Mouse (Mus musculus): ENCODE measurements around the gene 4930518I15Rik. TPM values are rescaled to one million over a fixed set of nuclear protein-coding genes. Genes with fewer than 3 reads are reported as not detected.
A peak's percentile ranks its signal among the peaks of the same experiment; 100 is the strongest.
"Not testable (repeated sequence)": the region's sequence is repeated elsewhere in the genome, so short reads cannot be mapped to it uniquely, and the experiment has no call there.

Gene 4930518I15Rik
- total RNA-seq, 4 experiments from 2014 or later: 2.6 to 6.2 (median 4.0) TPM

- DNase-seq: no peak
These were observed 17.2 kb upstream of the 4930518I15Rik start for GRCm38 (mm10) chr2:156874760-156875510.

GRCm38 (mm10) chr2:156874047-156874759 lies 16.5 kb upstream of the 4930518I15Rik start:
- DNase-seq: no peak

GRCm38 (mm10) chr2:156873629-156874028 lies 15.9 kb upstream of the 4930518I15Rik start:
- no peak for DNase-seq

- DNase-seq: peak; percentile 44
These were observed 12.8 kb upstream of the 4930518I15Rik start for GRCm38 (mm10) chr2:156870519-156870918.

- DNase-seq: no peak
These were observed 11.8 kb upstream of the 4930518I15Rik start for GRCm38 (mm10) chr2:156869554-156869953.

- DNase-seq: peak; percentile 26
These were observed 11.2 kb upstream of the 4930518I15Rik start for GRCm38 (mm10) chr2:156868994-156869393.

- DNase-seq: peak; percentile 12
These were observed 6.7 kb upstream of the 4930518I15Rik start for GRCm38 (mm10) chr2:156864481-156864880.

- DNase-seq: peak; percentile 85
These were observed 5.9 kb upstream of the 4930518I15Rik start for GRCm38 (mm10) chr2:156863487-156864160.

- DNase-seq: peak; percentile 97
These were observed 5.2 kb upstream of the 4930518I15Rik start, which contains the start of gene Rab5if for GRCm38 (mm10) chr2:156862772-156863486. Gene Rab5if (plus strand): TSS chr2:156863128.

- DNase-seq: peak; percentile 32
These were observed 4.4 kb upstream of the 4930518I15Rik start for GRCm38 (mm10) chr2:156862041-156862717.

- DNase-seq: no peak
These were observed 925 bp upstream of the 4930518I15Rik start for GRCm38 (mm10) chr2:156858671-156859070.

- DNase-seq: no peak
These were observed 358 bp downstream of the 4930518I15Rik start for GRCm38 (mm10) chr2:156857385-156857791.

GRCm38 (mm10) chr2:156856311-156856710 lies 1.4 kb downstream of the 4930518I15Rik start:
- DNase-seq: no peak

GRCm38 (mm10) chr2:156853999-156854771 lies 3.6 kb downstream of the 4930518I15Rik start:
- DNase-seq: not testable (repeated sequence)

- not testable (repeated sequence) for DNase-seq
These were observed 4.2 kb downstream of the 4930518I15Rik start for GRCm38 (mm10) chr2:156853584-156853983.

- DNase-seq: no peak
These were observed 7.2 kb downstream of the 4930518I15Rik start for GRCm38 (mm10) chr2:156850505-156850904.

- no peak for DNase-seq
These were observed 9.1 kb downstream of the 4930518I15Rik start for GRCm38 (mm10) chr2:156848526-156849182.

GRCm38 (mm10) chr2:156847653-156848052 lies 10.1 kb downstream of the 4930518I15Rik start:
- DNase-seq: no peak

- no peak for DNase-seq
These were observed 13.0 kb downstream of the 4930518I15Rik start for GRCm38 (mm10) chr2:156844715-156845114.

GRCm38 (mm10) chr2:156843331-156843730 lies 14.4 kb downstream of the 4930518I15Rik start:
- DNase-seq: no peak

All from adrenal gland, adult 8-10 months (tissue).